Mouse (Mus musculus): ENCODE data around the gene B4galt4. TPM values are rescaled to one million over a fixed set of nuclear protein-coding genes. Genes with fewer than 3 reads are reported as not detected.

B4galt4 gene
- total and polyA plus RNA-seq, 3 experiments: not detected

GRCm38 (mm10) chr16:38756572-38756971 is 14.5 kb downstream of the B4galt4 start:
- Histone ChIP-seq H3K27me3 (ENCODE audit: insufficient read depth, low read length) (0 out of 2 replicates have a peak, but pooled peaks cover 2% of the 10 kb centered on the region), H3K4me3 (ENCODE audit: low read depth, low read length) (no peak overlapping the region), H3K4me1 (ENCODE audit: insufficient read depth, low read depth, low read length) (no peaks in the 10 kb centered on the region), H3K9me3 (replicated peaks) (no peaks in the 10 kb centered on the region), H3K36me3 (replicated peaks) (no peaks in the 10 kb centered on the region)
- no peak for DNase-seq (ENCODE audit: low spot score)
- TF ChIP-seq POLR2AphosphoS5 (IDR thresholded peaks at IDR 0.05; ENCODE audit: insufficient replicate concordance, low read depth, low read length) (no peak), CTCF (IDR thresholded peaks at IDR 0.05; ENCODE audit: low read depth, low read length) (no peak), TAL1 (conservative IDR thresholded peaks at IDR 0.05; ENCODE audit: low read depth, low read length) (no peak), GATA1 (IDR thresholded peaks at IDR 0.05; ENCODE audit: borderline replicate concordance, low read length) (no peak), GATA2 (IDR thresholded peaks at IDR 0.05; ENCODE audit: borderline replicate concordance, low read depth, low read length) (no peak)
- no peak for ATAC-seq (ENCODE audit: extremely low read depth, insufficient number of reproducible peaks, low FRiP score, poor library complexity, severe bottlenecking)

- TF ChIP-seq GATA1 (IDR thresholded peaks at IDR 0.05; ENCODE audit: borderline replicate concordance, low read length) (no peak), POLR2AphosphoS5 (IDR thresholded peaks at IDR 0.05; ENCODE audit: insufficient replicate concordance, low read depth, low read length) (no peak), CTCF (IDR thresholded peaks at IDR 0.05; ENCODE audit: low read depth, low read length) (no peak), GATA2 (IDR thresholded peaks at IDR 0.05; ENCODE audit: borderline replicate concordance, low read depth, low read length) (no peak), TAL1 (conservative IDR thresholded peaks at IDR 0.05; ENCODE audit: low read depth, low read length) (no peak)
- Histone ChIP-seq H3K4me1 (ENCODE audit: insufficient read depth, low read depth, low read length) (no peaks in the 10 kb centered on the region), H3K36me3 (replicated peaks) (no peaks in the 10 kb centered on the region), H3K9me3 (replicated peaks) (no peaks in the 10 kb centered on the region), H3K4me3 (ENCODE audit: low read depth, low read length) (no peak overlapping the region), H3K27me3 (ENCODE audit: insufficient read depth, low read length) (0 out of 2 replicates have a peak, but pooled peaks cover 2% of the 10 kb centered on the region)
- no peak for ATAC-seq (ENCODE audit: extremely low read depth, insufficient number of reproducible peaks, low FRiP score, poor library complexity, severe bottlenecking)
- no peak for DNase-seq (ENCODE audit: low spot score)
Measured at GRCm38 (mm10) chr16:38757626-38758025, 15.6 kb downstream of the B4galt4 start.

- DNase-seq (ENCODE audit: low spot score) (no peak), ATAC-seq (ENCODE audit: extremely low read depth, insufficient number of reproducible peaks, low FRiP score, poor library complexity, severe bottlenecking) (no peak)
- no peak overlapping the region for H3K4me3 ChIP-seq (ENCODE audit: low read depth, low read length)
- H3K27me3 ChIP-seq (ENCODE audit: insufficient read depth, low read length): 0 out of 2 replicates have a peak, but pooled peaks cover 5% of the 10 kb centered on the region
- TF ChIP-seq POLR2AphosphoS5 (IDR thresholded peaks at IDR 0.05; ENCODE audit: insufficient replicate concordance, low read depth, low read length) (no peak), TAL1 (conservative IDR thresholded peaks at IDR 0.05; ENCODE audit: low read depth, low read length) (no peak), GATA2 (IDR thresholded peaks at IDR 0.05; ENCODE audit: borderline replicate concordance, low read depth, low read length) (no peak), GATA1 (IDR thresholded peaks at IDR 0.05; ENCODE audit: borderline replicate concordance, low read length) (no peak), CTCF (IDR thresholded peaks at IDR 0.05; ENCODE audit: low read depth, low read length) (no peak)
- H3K4me1 ChIP-seq (ENCODE audit: insufficient read depth, low read depth, low read length): no peaks in the 10 kb centered on the region
- no peaks in the 10 kb centered on the region for H3K36me3 ChIP-seq (replicated peaks)
- no peaks in the 10 kb centered on the region for H3K9me3 ChIP-seq (replicated peaks)
Measured at GRCm38 (mm10) chr16:38758104-38758861, 16.2 kb downstream of the B4galt4 start.

GRCm38 (mm10) chr16:38760239-38760638 is 18.2 kb downstream of the B4galt4 start:
- no peaks in the 10 kb centered on the region for H3K4me1 ChIP-seq (ENCODE audit: insufficient read depth, low read depth, low read length)
- no peaks in the 10 kb centered on the region for H3K36me3 ChIP-seq (replicated peaks)
- DNase-seq (ENCODE audit: low spot score) (no peak), ATAC-seq (ENCODE audit: extremely low read depth, insufficient number of reproducible peaks, low FRiP score, poor library complexity, severe bottlenecking) (no peak)
- no peak for TF ChIP-seq POLR2AphosphoS5 (IDR thresholded peaks at IDR 0.05; ENCODE audit: insufficient replicate concordance, low read depth, low read length)
- no peak for TF ChIP-seq TAL1 (conservative IDR thresholded peaks at IDR 0.05; ENCODE audit: low read depth, low read length)
- 0 out of 2 replicates have a peak, but pooled peaks cover 8% of the 10 kb centered on the region for H3K27me3 ChIP-seq (ENCODE audit: insufficient read depth, low read length)
- H3K4me3 ChIP-seq (ENCODE audit: low read depth, low read length): no peak overlapping the region
- no peaks in the 10 kb centered on the region for H3K9me3 ChIP-seq (replicated peaks)

GRCm38 (mm10) chr16:38760834-38761375 is 18.8 kb downstream of the B4galt4 start:
- DNase-seq (ENCODE audit: low spot score) (no peak), ATAC-seq (ENCODE audit: extremely low read depth, insufficient number of reproducible peaks, low FRiP score, poor library complexity, severe bottlenecking) (no peak)
- Histone ChIP-seq H3K4me1 (ENCODE audit: insufficient read depth, low read depth, low read length) (no peaks in the 10 kb centered on the region), H3K36me3 (replicated peaks) (no peaks in the 10 kb centered on the region), H3K9me3 (replicated peaks) (no peaks in the 10 kb centered on the region), H3K27me3 (ENCODE audit: insufficient read depth, low read length) (0 out of 2 replicates have a peak, but pooled peaks cover 8% of the 10 kb centered on the region), H3K4me3 (ENCODE audit: low read depth, low read length) (no peak overlapping the region)
- TF ChIP-seq POLR2AphosphoS5 (IDR thresholded peaks at IDR 0.05; ENCODE audit: insufficient replicate concordance, low read depth, low read length): no peak
- TF ChIP-seq TAL1 (conservative IDR thresholded peaks at IDR 0.05; ENCODE audit: low read depth, low read length): no peak

GRCm38 (mm10) chr16:38761972-38762371 is 19.9 kb downstream of the B4galt4 start:
- ATAC-seq (ENCODE audit: extremely low read depth, insufficient number of reproducible peaks, low FRiP score, poor library complexity, severe bottlenecking): no peak
- Histone ChIP-seq H3K4me1 (ENCODE audit: insufficient read depth, low read depth, low read length) (no peaks in the 10 kb centered on the region), H3K36me3 (replicated peaks) (no peaks in the 10 kb centered on the region)

More at GRCm38 (mm10) chr16:38761972-38762371, 19.9 kb downstream of the B4galt4 start:
- no peak overlapping the region for H3K4me3 ChIP-seq (ENCODE audit: low read depth, low read length)
- H3K9me3 ChIP-seq (replicated peaks): no peaks in the 10 kb centered on the region
- TF ChIP-seq POLR2AphosphoS5 (IDR thresholded peaks at IDR 0.05; ENCODE audit: insufficient replicate concordance, low read depth, low read length): no peak
- no peak for TF ChIP-seq GATA1 (IDR thresholded peaks at IDR 0.05; ENCODE audit: borderline replicate concordance, low read length)
- TF ChIP-seq CTCF (IDR thresholded peaks at IDR 0.05; ENCODE audit: low read depth, low read length): no peak
- no peak for TF ChIP-seq GATA2 (IDR thresholded peaks at IDR 0.05; ENCODE audit: borderline replicate concordance, low read depth, low read length)
- TF ChIP-seq TAL1 (conservative IDR thresholded peaks at IDR 0.05; ENCODE audit: low read depth, low read length): no peak
- 0 out of 2 replicates have a peak, but pooled peaks cover 8% of the 10 kb centered on the region for H3K27me3 ChIP-seq (ENCODE audit: insufficient read depth, low read length)
- no peak for DNase-seq (ENCODE audit: low spot score)
